11 mouse cellular contexts compared by ENCODE assay signal in the genomic region with DNA sequence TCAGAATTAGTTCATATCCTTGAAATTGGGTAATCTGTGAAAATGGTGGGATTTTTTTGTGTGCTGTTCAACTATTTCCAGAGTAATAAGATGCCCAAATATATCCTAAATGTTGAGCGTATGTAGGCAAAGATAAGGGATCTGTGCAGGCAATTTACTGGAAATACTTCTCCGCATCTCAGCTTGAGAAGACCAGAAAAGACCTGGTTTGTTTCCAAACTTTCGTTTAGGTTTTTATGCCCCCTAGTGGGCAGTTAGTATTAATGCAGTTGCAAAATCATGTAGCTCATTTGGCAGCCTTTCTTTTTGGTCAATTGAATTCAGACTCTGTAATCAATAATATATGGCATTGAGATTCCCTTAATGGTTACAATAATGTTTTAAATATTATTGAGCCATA.
A peak's percentile ranks its signal among the peaks of the same experiment; 100 is the strongest.
DNase-seq lines count a peak whose midpoint lies in the region; ATAC-seq and TF ChIP-seq lines count a peak whose summit lies in the region.
"Had no signal": no experiment of that assay in that cellular context is flagged by ENCODE, and none has a peak within 500 bp of the region (broad histone marks: within the 10 kb centered on the region; RNA-seq: fewer than 3 reads in every experiment).

No protein-coding gene starts in this region.

- H3K36me3 ChIP-seq in heart, postnatal 0 days (replicated peaks; ENCODE audit: control insufficient read depth, insufficient read depth, low read length), result no peaks in the 10 kb centered on the region
- H3K36me3 ChIP-seq in neural tube, embryonic 15.5 days, result no peaks in the 10 kb centered on the region
- H3K36me3 ChIP-seq: midbrain, embryonic 12.5 days had no signal

- no peaks in the 10 kb centered on the region for H3K4me1 ChIP-seq in heart, postnatal 0 days (ENCODE audit: control insufficient read depth, insufficient read depth)
- H3K4me1 ChIP-seq in neural tube, embryonic 15.5 days, result no peaks in the 10 kb centered on the region
- H3K4me1 ChIP-seq: midbrain, embryonic 12.5 days had no signal

- no peak for TF ChIP-seq EP300 in heart, postnatal 0 days (IDR thresholded peaks at IDR 0.05; ENCODE audit: low read depth)

- WGBS in heart, postnatal 0 days, result 14% methylated on average over 3 of the region's 3 CpGs
- WGBS in neural tube, embryonic 15.5 days, result 16% methylated on average over 3 of the region's 3 CpGs

- peak; percentile 50 for DNase-seq in heart, postnatal 0 days (ENCODE audit: low spot score)
- DNase-seq in heart, postnatal 4 days, result no peak
- DNase-seq in lung, postnatal 25 days (ENCODE audit: low spot score), result peak; percentile 8
- DNase-seq in lung, postnatal 14 days, result no peak
- peak; percentile 34 for DNase-seq in brain, embryonic 18.5 days (ENCODE audit: low read depth, low spot score)
- no peak for DNase-seq in spleen, postnatal 36 days (ENCODE audit: low spot score in 2 of 2)
- no peak for DNase-seq in adrenal gland, adult 8-10 months
- DNase-seq: kidney, adult 11 months had no signal

- no peak for ATAC-seq in heart, postnatal 0 days (ENCODE audit: insufficient read depth, low read depth)
- ATAC-seq in neural tube, embryonic 15.5 days (ENCODE audit: low FRiP score), result no peak; the same call in 1 of the 2 replicates
- ATAC-seq: activated CD4-positive, CD25-positive, alpha-beta regulatory T cell, adult 4 months had no signal

- H3K4me3 ChIP-seq in heart, postnatal 0 days (ENCODE audit: low read depth, low read length), result no peak overlapping the region
- no peak overlapping the region for H3K4me3 ChIP-seq in neural tube, embryonic 15.5 days (replicated peaks)
- H3K4me3 ChIP-seq: midbrain, embryonic 12.5 days had no signal

- H3K4me2 ChIP-seq in heart, postnatal 0 days (ENCODE audit: low read depth, low read length), result no peak overlapping the region
- H3K4me2 ChIP-seq in neural tube, embryonic 15.5 days, result no peak overlapping the region
- H3K4me2 ChIP-seq: midbrain, embryonic 12.5 days had no signal

- H3K9ac ChIP-seq in heart, postnatal 0 days (replicated peaks; ENCODE audit: low read depth, low read length), result no peak overlapping the region
- H3K9ac ChIP-seq in neural tube, embryonic 15.5 days (replicated peaks), result no peak overlapping the region
- H3K9ac ChIP-seq: midbrain, embryonic 12.5 days had no signal

- H3K27ac ChIP-seq in heart, postnatal 0 days (ENCODE audit: low read depth), result no peak overlapping the region
- 0 out of 2 replicates have a peak overlapping the region, but pooled peaks have one; percentile 20 for H3K27ac ChIP-seq in neural tube, embryonic 15.5 days (replicated peaks)
- H3K27ac ChIP-seq: midbrain, embryonic 12.5 days had no signal

- peak; percentile 69 for TF ChIP-seq CTCF in heart, postnatal 0 days (IDR thresholded peaks at IDR 0.05; ENCODE audit: low read depth)

- H3K9me3 ChIP-seq in heart, postnatal 0 days (replicated peaks; ENCODE audit: control insufficient read depth, low read length), result no peaks in the 10 kb centered on the region
- no peaks in the 10 kb centered on the region for H3K9me3 ChIP-seq in neural tube, embryonic 15.5 days (replicated peaks)
- H3K9me3 ChIP-seq: midbrain, embryonic 12.5 days had no signal

- no peaks in the 10 kb centered on the region for H3K27me3 ChIP-seq in heart, postnatal 0 days (ENCODE audit: control insufficient read depth, insufficient read depth, low read length)
- no peaks in the 10 kb centered on the region for H3K27me3 ChIP-seq in neural tube, embryonic 15.5 days (replicated peaks)
- H3K27me3 ChIP-seq: midbrain, embryonic 12.5 days had no signal

Comparison
In these comparisons a context has a peak if more than half of its experiments do, and no peak if none do; other contexts are left out.
1. DNase-seq: peak in heart, postnatal 0 days (single experiment), lung, postnatal 25 days (single experiment) and brain, embryonic 18.5 days (single experiment); none in heart, postnatal 4 days (single experiment), lung, postnatal 14 days (single experiment), spleen, postnatal 36 days (0 of 2) and adrenal gland, adult 8-10 months (single experiment).